Mouse (Mus musculus): Measurements from ENCODE around the gene Wwtr1.

Gene Wwtr1

GRCm38 (mm10) chr3:57515044-57515443 is 60.7 kb downstream of the Wwtr1 start:
- no peak for DNase-seq (ENCODE audit: low spot score)

- peak; percentile 70 for DNase-seq (ENCODE audit: low spot score)
Measured at GRCm38 (mm10) chr3:57511816-57512586, 63.7 kb downstream of the Wwtr1 start.

GRCm38 (mm10) chr3:57509945-57510675 is 65.6 kb downstream of the Wwtr1 start:
- DNase-seq (ENCODE audit: low spot score) = peak; percentile 86

GRCm38 (mm10) chr3:57505991-57506390 is 69.7 kb downstream of the Wwtr1 start:
- no peak for DNase-seq (ENCODE audit: low spot score)

GRCm38 (mm10) chr3:57504756-57505155 is 71.0 kb downstream of the Wwtr1 start:
- no peak for DNase-seq (ENCODE audit: low spot score)

- no peak for DNase-seq (ENCODE audit: low spot score)
Measured at GRCm38 (mm10) chr3:57501596-57502220, 74.0 kb downstream of the Wwtr1 start.

- no peak for DNase-seq (ENCODE audit: low spot score)
Measured at GRCm38 (mm10) chr3:57500846-57501245, 74.9 kb downstream of the Wwtr1 start.

- DNase-seq (ENCODE audit: low spot score) = peak; percentile 42
Measured at GRCm38 (mm10) chr3:57497791-57498190, 77.9 kb downstream of the Wwtr1 start.

- no peak for DNase-seq (ENCODE audit: low spot score)
Measured at GRCm38 (mm10) chr3:57496428-57496827, 79.3 kb downstream of the Wwtr1 start.

- peak; percentile 47 for DNase-seq (ENCODE audit: low spot score)
Measured at GRCm38 (mm10) chr3:57487455-57488153, 88.1 kb downstream of the Wwtr1 start.

GRCm38 (mm10) chr3:57486068-57486467 is 89.6 kb downstream of the Wwtr1 start:
- DNase-seq (ENCODE audit: low spot score) = no peak

GRCm38 (mm10) chr3:57481981-57482380 is 93.7 kb downstream of the Wwtr1 start:
- DNase-seq (ENCODE audit: low spot score) = no peak

GRCm38 (mm10) chr3:57480640-57481039 is 95.1 kb downstream of the Wwtr1 start:
- DNase-seq (ENCODE audit: low spot score) = no peak

GRCm38 (mm10) chr3:57474421-57474820 is 101.3 kb downstream of the Wwtr1 start:
- no peak for DNase-seq (ENCODE audit: low spot score)

- DNase-seq (ENCODE audit: low spot score) = peak; percentile 67
Measured at GRCm38 (mm10) chr3:57472407-57472806, 103.3 kb downstream of the Wwtr1 start.

- peak; percentile 52 for DNase-seq (ENCODE audit: low spot score)
Measured at GRCm38 (mm10) chr3:57470981-57471601, 104.6 kb downstream of the Wwtr1 start.

- peak; percentile 96 for DNase-seq (ENCODE audit: low spot score)
Measured at GRCm38 (mm10) chr3:57470326-57470725, 105.4 kb downstream of the Wwtr1 start.

GRCm38 (mm10) chr3:57469325-57469724 is 106.4 kb downstream of the Wwtr1 start:
- DNase-seq (ENCODE audit: low spot score) = no peak

- DNase-seq (ENCODE audit: low spot score) = peak; percentile 39
Measured at GRCm38 (mm10) chr3:57466289-57466688, 109.4 kb downstream of the Wwtr1 start.

- no peak for DNase-seq (ENCODE audit: low spot score)
Measured at GRCm38 (mm10) chr3:57463302-57463701, 112.4 kb downstream of the Wwtr1 start.

- DNase-seq (ENCODE audit: low spot score) = no peak
Measured at GRCm38 (mm10) chr3:57458652-57459051, 117.1 kb downstream of the Wwtr1 start.

- peak; percentile 86 for DNase-seq (ENCODE audit: low spot score)
Measured at GRCm38 (mm10) chr3:57448445-57448844, 127.3 kb downstream of the Wwtr1 start.

Data from adipocyte (in vitro differentiated cells).